Mouse (Mus musculus) megakaryocyte, embryonic 14.5 days (primary cell): ENCODE results near the gene Ddx10.

ENCODE experiments used
- FLI1 ChIP-seq: IDR thresholded peaks from 2 replicates; pipeline ENCODE4 v1.6.1; 2012; ENCODE audit warnings: low read length, inconsistent platforms, mixed read lengths
- GATA1 ChIP-seq: IDR thresholded peaks from 3 replicates; pipeline ENCODE4 v1.6.1; 2012; ENCODE audit warnings: mixed read lengths, low read length, inconsistent platforms, borderline replicate concordance

- TF ChIP-seq GATA1 (no peak), FLI1 (no peak)
Measured at GRCm38 (mm10) chr9:53256690-53257305, 8.9 kb upstream of the Ddx10 start.
